Mouse (Mus musculus): ENCODE data around the gene Cebpg.

Gene Cebpg

GRCm38 (mm10) chr7:35053161-35053560 is 3.2 kb downstream of the Cebpg start:
- no peak for DNase-seq

- no peak for DNase-seq
Observed at GRCm38 (mm10) chr7:35050540-35050939, 5.8 kb downstream of the Cebpg start.

GRCm38 (mm10) chr7:35046091-35046490 is 10.3 kb downstream of the Cebpg start:
- DNase-seq, result no peak

GRCm38 (mm10) chr7:35044719-35045118 is 11.7 kb downstream of the Cebpg start:
- no peak for DNase-seq

GRCm38 (mm10) chr7:35043266-35043817 is 13.0 kb downstream of the Cebpg start:
- no peak for DNase-seq

DNA sequence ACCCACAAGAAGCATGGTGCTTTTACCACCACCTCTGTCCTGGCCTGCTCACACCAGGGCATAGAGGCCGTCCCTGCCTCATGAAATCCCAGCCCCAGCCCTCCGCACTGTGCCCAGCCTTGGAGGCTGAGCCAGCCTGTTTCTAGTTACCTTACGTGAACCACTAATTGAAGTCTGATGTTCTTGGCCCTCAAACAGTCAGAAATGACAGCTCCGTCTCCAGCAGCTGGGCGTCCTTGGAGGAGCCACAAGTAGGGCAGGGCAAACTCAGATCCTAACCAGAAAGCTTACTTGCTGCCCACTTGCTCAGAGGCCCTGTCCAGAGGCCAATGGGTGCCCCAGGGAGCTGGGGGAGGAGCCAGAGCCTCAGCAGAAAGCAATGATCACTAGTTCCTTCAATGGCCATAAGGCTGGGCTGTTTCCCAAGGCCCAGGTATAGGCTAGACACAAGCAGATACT is 13.6 kb downstream of the Cebpg start:
- DNase-seq, result no peak

GRCm38 (mm10) chr7:35042209-35042554 is 14.2 kb downstream of the Cebpg start:
- DNase-seq, result no peak

DNA sequence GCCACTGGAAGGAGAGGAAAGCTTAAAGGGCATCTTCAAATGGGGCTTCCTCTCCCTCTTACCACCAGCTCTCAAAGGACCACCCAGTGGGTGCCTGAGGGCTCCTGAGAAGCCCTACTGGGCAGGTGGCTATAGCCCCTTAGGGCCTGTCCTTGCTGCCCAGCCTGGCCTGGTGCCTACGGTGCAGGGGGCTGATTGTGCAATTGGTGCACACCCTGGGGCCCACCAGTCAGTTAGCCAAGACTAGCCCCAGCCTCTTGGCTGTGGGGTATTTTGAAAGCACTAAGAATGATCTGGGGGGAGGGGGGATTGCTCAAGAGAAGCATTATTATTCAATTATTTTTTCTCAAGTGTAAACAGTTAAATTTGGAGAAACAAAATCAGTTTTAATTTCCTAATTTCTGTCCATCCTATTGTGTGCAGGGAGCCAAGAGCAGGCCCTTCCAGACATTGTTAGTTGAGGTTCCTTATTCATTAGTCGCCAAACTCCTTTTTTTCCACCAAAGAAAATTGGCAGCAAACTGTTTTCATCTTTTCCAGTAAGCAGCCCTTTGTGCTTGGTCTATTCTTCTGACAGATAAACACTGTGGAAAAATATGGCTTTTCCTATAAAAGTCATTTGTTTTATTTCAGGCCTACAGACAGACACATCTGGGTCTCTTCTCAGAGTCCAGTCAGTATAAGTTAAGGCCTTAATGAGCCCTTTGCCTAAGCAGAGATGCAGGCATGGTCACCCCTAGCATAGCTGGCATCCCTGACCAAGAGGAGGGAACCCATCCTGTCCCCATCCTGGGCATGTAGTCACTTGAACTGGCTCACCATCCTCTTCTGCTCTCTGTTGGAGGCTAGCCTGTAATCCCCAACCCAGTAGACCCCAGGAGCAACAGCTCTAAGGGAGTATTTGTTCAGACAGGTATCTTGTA is 14.8 kb downstream of the Cebpg start:
- DNase-seq, result no peak

DNA sequence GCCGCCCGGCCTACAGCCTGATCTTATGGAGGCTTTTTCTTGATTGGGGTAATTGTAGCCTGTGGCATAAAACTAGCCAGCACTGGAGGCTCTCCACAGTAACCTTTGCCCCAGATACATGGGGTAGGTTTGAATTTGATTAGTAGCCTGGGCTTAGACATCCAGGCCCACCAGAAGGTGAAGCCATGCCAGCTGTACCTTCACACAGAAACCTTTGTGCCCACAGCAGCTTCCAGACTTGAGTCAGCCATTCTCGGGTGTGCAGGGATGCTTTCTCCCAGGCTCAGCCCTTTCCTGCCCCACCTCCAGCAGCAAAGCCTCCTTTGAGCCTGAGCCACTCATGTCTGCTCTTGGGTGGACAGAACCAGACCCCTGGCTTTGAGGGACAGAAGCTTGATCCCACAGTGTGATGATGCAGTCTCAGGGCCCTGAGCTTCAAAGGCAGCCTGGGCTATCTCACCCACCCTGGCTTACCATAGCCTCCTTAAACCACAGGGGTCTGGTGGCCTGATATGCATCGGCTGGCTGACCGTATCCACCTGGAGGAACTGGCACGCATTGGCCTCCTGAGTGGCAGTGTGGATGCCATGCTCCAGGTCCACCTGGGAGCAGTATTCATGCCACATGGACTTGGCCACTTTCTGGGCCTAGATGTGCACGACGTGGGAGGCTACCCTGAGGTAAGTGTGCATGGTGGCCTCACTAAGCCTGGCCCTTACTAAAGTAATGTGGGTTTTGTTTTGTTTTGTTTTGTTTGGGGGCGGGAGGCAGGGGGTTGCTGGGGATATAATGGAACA is 16.0 kb downstream of the Cebpg start:
- DNase-seq, result no peak

DNA sequence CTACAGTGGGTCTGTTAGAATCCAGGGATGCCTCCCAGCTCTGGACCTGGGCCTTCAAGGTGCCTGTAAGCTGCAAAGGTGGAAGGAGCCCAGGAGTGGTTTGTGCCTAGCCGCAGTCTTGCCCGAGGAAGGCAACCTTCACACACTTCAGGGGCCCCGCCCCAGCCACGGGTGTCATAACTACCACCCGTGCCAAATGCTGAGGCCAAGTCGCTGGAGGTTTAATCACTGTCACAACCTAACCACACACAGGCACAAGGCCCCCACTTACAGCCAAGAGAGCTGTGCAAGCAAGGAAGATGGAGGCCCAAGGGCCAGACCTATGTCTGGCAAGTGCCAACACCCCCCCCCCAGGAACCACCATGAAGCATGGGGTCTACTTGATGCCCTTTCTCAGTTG is 19.0 kb downstream of the Cebpg start:
- DNase-seq, result no peak

GRCm38 (mm10) chr7:35036266-35036731 is 20.1 kb downstream of the Cebpg start:
- DNase-seq, result no peak

GRCm38 (mm10) chr7:35035565-35035964 is 20.8 kb downstream of the Cebpg start:
- DNase-seq, result no peak

DNA sequence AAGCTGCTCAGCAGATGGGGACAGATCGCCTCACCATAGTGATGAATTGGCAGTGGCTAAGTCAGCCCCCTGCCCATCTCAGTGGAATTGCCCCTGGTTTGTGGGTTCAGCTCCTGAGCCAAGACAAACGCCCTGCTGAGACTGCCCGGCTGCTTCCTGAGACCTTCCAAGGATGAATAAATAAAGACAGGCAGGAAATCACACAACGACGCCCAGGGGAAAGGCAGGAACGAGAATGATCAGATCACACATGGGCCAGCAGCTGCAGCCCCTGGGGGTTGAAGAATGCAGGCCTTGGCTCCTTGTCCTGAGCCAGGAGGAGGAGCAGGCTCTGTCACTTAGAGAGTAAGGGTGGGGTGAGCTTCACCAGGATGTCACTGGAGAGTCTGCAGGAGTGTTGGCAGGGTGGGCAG is 21.2 kb downstream of the Cebpg start:
- DNase-seq, result no peak

- DNase-seq, result no peak
Observed at GRCm38 (mm10) chr7:35030567-35030966, 25.8 kb downstream of the Cebpg start.

DNA sequence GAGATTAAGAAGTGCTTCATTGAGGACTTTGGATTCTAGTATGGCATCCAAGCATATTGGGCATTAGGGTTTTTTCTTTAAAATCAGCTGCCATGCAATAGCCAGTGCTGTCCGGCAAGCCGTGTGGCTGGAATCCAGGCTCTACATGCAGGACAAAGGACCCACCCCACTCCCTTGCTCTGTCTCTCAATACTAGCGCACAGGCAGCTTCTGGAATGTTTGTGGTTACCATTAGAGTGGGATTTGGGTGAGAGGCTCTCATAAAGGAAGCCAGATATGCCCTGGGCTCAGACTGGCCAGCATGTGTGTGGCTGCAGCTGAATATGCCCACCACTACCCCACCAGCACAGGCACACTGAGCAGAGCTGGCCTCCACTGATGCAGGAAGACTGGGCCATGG is 26.7 kb downstream of the Cebpg start:
- no peak for DNase-seq

DNA sequence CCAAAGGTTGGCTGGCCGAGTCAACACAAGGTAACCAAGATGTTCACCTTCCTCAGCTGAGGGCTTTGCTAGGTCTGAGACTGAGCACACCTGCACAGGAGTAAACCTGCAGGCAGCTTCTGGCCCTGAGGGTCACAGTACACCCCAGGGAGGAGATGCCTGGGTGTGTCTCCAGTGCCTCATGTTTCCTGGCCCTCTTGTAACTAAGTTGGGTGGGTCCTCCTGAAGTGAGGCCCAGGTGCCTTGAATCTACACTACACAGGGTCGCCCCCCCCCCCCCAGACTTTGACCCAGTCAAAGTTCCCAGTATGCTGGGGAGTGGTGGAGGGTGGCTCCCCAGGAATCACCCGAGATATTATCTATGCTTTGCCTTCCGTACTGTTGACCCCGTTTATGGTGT is 27.1 kb downstream of the Cebpg start:
- DNase-seq, result no peak

DNA sequence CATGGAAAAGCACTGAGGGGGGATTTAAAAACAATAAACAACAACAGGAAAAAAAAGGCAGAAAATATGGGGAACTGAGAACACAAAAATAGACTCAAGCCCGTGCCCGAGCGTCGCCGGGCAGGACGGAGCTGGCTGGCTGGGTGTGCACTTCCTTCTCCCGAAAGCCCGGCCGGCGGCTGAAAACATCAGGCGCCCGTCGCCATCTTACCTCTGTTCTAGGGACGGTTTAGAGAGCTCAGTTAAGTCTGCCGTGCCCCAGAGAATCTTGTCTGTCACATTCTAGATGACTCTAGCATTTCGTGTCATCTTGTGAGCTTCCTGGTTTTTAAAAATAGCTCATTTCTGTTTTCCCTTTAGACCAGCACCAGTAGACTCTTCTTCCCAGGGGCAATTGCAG is 27.8 kb downstream of the Cebpg start:
- DNase-seq, result no peak

GRCm38 (mm10) chr7:35027801-35028420 is 28.5 kb downstream of the Cebpg start:
- no peak for DNase-seq

- DNase-seq, result no peak
Observed at GRCm38 (mm10) chr7:35026838-35027291, 29.5 kb downstream of the Cebpg start.

- no peak for DNase-seq
Observed at GRCm38 (mm10) chr7:35026276-35026630, 30.1 kb downstream of the Cebpg start.

GRCm38 (mm10) chr7:35025409-35026275 is 30.7 kb downstream of the Cebpg start:
- DNase-seq, result peak; percentile 73

GRCm38 (mm10) chr7:35024426-35024825 is 31.9 kb downstream of the Cebpg start:
- no peak for DNase-seq

All from right cerebral cortex, postnatal 25 days (tissue).